Mouse (Mus musculus): ENCODE measurements around the gene Ogfod1.

Ogfod1 gene

DNA sequence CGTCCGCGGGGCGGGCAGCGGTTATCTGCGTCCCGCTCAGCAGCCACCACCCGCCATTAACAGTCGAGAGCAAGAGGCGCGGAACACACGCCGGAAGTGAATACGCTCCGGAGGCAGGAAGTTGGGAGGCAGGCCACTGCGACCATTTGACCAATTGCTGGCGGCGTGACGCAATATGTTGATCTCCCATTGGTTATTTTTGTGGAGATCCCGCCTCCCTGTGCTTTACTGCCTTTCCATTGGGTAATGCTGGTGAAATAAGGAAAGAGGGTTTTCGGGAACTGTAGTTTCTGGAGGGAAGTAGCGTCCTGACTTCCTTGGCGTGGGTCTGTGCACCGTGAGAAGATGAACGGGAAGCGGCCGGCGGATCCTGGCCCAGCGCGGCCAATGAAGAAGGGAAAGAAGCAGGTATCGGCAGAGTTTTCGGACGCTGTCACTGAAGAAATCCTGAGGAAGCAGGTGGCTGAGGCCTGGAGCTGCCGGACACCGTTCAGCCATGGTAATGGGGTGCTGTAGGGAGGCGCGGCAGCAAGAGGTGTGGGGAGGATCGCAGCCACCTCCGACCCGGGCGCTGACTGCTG, at the start of gene Ogfod1, which contains the start of gene Nudt21:
Ogfod1 (plus strand) TSS at position 255 of the 581 bp plus-strand sequence.
Nudt21 (minus strand) TSS at position 88 of the 581 bp plus-strand sequence.
- DNase-seq (ENCODE audit: low spot score): peak; percentile 99

DNA sequence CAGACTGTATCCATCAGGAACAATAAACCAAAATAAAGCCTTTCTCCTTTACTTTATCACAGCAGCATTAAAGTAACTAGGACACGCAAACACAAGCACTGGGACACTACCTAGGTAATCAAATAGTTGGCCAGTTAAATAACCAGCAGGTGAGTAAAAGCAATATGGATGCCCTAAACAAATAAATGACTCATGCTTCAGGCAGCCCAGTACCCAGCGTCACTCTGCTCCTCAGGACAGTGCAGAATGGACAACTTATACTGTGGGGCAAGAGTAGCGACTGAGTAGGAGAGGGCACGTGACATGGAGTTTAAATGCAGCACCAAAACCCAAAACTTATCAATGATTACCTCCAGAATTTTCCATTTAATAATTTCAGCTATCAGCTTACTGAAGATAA, 47.3 kb upstream of the Ogfod1 start:
- DNase-seq (ENCODE audit: low spot score): no peak

DNA sequence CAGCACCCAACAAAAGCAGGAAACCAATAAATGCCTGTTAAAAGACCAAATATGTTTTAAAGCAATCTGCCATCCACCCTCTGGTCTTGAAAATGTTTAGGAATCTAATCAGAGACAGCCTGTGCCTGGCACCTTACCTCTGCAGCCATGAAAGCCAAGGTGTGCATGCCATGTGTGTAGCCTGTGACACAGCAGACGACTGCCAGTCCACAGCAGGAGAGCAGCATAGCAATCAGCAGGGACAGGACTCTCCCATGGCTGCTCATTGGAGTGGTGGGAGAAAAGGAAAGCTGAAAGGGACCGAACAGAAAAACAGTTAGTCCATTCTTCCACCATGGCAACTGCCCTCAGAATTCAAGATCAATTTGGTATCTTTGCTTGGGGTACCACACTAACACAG, 38.0 kb upstream of the Ogfod1 start:
- no peak for DNase-seq (ENCODE audit: low spot score)

DNA sequence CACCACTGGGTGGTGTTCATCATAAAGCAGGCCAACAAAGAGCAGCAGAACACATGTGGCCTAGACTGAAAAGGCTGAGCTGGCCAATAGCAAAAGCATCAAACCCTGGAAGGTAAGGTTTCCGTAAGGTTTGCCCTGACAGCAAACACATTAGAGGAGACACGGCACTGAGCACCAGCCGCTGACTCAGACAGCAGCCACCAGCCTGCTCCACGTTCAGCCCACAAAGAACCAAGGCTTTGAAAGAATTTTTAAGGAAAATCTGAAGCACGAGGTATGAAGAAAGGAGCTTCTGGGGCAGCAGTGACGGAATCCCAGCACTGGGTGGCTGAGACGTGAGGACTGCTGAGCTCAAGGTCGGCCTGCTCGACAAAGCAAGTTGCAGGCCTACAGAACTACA, 32.9 kb upstream of the Ogfod1 start:
- no peak for DNase-seq (ENCODE audit: low spot score)

GRCm38 (mm10) chr8:94009243-94009845, 27.7 kb upstream of the Ogfod1 start:
- no peak for DNase-seq (ENCODE audit: low spot score)

DNA sequence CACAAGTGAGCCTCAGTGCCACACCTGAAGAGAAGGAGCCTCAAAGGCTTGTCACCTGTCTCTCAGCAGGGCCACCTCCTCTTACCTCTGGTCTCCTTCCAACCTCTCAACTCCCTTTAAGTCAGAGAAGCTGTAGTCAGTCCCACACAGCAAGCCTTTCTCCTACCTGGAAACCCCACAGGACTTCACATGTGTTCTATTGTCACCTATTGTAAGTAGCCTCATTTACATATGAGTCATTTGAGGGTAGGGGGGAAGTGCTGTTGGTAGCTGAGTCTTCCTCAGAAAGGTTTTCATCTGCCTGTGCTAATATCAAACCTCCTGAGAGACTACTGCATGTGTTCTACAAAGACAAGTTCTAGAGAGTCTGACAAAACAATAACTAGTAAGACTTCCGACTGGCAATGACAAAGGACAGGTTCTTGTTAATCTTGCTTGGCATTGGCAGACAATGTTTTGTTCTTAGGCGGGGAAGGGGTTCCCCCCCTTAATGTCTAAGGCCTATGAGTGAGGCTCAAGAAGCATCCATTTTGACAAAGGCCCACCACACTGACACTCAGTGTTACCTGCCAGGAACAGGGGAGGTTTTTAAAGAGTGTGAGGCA, 26.8 kb upstream of the Ogfod1 start:
- no peak for DNase-seq (ENCODE audit: low spot score)

DNA sequence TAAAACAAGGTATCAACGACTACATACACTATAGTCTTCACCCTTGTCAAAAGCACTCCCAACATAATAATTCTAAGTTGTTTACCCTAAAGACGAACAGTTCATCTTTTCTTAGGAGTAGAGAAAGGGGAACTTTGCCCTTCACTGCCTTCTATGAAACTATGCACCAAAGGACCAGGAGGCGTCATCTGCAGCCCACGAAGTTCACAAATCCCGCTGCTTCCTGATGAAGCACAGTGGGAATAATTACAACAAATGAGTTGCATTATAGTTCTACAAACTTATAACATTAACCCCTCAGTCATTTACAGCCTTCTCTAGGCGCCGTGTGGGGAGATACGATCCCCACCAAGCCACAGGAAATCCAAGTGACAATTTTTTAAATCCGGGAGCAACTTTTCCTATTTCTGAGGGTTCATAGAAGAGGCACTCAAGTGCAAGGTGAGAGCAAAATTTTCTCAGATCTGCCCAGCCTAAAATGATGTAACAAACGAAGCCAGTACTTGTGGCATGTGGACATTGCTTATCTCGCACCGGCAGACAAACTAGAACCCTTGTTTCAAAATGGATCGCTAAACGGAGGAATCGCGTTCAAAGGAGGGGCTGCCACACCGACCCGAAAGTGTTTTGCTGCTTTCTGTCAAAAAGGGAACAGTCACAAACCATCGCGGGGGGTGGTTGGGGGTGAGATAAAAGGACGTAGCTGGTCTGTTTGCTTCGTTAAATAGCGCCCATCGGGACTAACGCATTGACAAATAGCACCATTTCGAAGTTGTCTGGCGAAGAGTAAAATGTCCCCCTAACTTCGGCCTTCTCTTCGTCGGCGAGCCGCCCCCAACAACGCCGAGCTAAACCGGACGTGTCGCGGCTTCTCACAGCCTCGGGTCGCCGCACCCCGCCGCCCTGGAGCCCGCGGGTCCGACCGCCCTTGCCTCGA, 25.7 kb upstream of the Ogfod1 start:
- DNase-seq (ENCODE audit: low spot score): peak; percentile 68

DNA sequence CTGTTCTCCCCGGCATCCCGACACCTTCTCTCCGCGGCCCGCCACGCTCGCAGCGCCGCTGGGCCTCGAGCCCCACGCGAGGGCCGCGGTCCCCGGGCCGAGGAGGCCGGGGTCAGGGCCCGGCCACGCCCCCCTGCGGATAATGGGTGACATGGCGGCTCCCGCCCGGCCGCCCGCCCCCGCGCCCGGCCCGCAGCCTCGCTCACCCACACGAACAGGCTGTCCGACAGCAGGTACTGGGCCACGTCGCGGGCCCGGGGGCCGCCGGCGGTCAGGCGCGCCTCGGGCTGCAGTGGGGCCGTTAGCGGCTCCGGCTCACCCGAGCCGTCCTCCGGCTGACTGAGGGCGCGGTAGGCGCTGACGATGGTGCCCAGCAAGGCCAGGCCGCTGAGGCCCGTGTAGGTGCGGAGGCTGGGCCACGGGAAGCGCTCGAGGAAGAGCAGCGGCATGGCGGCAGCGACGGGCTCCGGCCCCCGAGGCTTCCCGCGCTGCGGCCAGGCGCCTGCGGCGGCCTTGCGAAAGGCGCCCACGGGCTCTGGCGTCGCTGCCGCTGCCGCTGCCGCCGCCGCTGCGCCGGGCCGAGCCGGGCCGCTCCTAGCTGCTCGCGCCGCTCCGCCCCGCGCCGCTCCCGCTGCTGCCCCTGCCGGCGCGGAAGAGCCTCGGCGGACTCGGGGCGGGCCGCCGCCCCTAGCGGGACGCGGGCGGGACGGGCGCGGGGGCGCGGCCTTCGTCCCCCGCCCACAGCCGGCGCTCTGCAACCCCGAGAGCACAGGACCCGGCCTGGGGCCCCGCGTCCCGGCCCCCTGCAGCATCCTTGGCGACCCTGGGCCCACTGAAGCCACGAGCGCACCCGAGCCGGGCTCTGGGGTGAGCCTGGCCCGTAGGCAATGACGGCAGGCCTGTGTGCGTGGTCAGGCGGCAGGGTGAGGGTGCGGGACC, 24.7 kb upstream of the Ogfod1 start, which contains the start of gene Amfr:
Amfr (minus strand) TSS at position 830 of the 939 bp plus-strand sequence.
- DNase-seq (ENCODE audit: low spot score): peak; percentile 69

DNA sequence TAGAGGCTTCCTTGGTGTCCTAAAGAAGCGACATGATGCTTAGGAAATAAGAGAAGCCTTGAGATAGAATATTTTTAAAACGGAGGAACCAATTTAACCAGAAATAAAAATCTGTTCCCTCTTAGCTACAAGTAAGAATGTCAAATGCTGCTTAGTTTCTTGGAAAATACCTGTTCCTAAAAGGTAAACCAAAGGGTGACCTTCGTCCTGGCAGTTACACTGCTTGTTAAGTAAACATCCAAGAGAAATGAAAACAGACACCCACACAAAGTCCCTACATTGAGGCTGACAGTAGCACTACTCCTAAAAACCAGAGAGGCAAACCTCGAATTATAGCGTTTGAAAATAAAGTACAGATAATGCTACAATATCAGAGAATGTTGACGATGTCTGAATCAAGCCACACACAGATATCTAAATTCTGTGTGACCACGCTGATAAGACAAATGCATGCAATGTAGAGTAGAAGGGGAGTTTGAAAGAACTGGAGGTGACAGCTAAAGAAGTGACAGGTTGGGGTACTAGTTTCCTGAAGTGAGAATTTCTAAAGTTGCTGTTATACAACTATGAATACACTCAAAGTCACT, 23.9 kb upstream of the Ogfod1 start:
- DNase-seq (ENCODE audit: low spot score): peak; percentile 41

- DNase-seq (ENCODE audit: low spot score): no peak
Observed at GRCm38 (mm10) chr8:94023916-94024315, 13.1 kb upstream of the Ogfod1 start.

DNA sequence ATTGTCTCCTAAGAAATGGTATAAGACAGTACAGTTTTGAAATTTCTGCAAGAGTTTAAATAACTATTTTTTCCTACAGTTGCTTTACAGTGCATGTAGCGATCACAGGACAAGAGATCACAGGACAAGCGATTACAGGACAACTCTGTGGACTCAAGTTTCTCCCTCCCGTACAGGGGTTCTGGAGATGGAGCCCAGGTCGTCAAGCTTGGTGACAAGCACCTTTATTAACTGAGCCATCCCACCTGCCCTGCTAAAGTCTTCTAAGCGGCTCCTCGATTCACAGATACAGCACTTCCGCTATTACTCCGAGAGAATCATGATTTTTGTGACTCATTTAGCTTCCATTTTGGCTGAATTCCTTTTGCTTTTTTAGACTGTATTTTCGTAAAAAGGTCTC, 7.3 kb upstream of the Ogfod1 start:
- DNase-seq (ENCODE audit: low spot score): no peak

- DNase-seq (ENCODE audit: low spot score): no peak
Observed at GRCm38 (mm10) chr8:94033601-94034000, 3.4 kb upstream of the Ogfod1 start.

GRCm38 (mm10) chr8:94035200-94035599, 1.8 kb upstream of the Ogfod1 start:
- no peak for DNase-seq (ENCODE audit: low spot score)

DNA sequence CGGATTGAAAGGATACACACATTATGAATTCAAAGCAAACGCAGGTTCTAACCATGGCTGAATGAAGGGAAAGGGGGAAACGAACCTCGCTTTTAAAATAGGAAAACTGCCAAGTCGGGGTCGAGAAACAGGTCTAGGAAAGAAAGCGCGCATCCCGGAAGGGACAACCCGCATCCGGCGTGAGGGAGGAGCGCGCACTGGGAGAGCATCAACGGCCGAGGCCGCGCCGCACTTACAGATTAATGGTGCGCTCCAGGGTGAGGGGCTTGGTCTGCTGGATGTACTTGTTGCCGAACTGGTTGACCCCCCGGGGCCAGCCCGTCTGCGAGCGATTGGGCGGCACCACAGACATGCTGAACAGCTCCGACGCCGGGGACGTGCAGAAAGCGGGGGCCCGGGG, 457 bp upstream of the Ogfod1 start:
- peak; percentile 70 for DNase-seq (ENCODE audit: low spot score)

DNA sequence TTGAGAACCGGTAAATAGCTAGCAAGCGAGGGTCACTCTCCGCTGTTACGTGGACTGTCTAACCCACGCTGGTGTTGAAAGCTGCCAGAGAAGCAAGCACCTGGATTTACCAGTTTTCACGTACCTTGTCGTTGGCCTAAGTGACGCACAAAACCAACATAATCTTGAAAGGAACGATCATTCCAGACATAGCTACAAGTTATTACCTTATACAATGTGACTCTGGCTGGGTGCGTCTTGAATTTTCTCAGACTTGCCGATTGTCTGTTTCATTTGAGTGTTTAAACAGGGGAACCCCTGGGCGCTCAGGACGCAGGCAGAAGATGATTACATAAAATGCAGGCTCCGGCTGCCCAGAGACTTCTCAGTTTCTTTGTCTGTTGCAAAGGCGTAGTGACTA, 808 bp downstream of the Ogfod1 start:
- DNase-seq (ENCODE audit: low spot score): peak; percentile 30

GRCm38 (mm10) chr8:94047845-94048244, 10.8 kb downstream of the Ogfod1 start:
- no peak for DNase-seq (ENCODE audit: low spot score)

DNA sequence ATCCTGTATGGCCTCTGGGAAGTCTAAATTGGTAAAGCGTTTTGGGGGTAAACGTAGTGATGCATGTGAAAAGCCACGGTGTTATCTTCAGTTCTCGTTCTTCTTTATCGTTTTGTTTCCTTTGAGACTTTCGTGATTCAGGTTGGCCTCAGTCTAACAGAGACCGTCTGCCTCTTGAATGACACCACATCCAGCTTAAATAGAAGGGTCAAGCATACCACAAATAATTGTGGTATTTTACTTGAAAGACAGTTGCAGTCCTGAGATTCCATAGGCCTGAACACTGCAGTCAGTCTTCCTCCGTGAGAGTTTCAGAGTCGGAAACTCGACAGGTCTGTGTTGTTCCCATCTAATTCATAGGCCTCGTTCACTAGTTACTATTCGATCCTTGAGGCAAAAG, 15.7 kb downstream of the Ogfod1 start:
- DNase-seq (ENCODE audit: low spot score): no peak

GRCm38 (mm10) chr8:94057157-94057854, 20.3 kb downstream of the Ogfod1 start:
- peak; percentile 43 for DNase-seq (ENCODE audit: low spot score)

- DNase-seq (ENCODE audit: low spot score): no peak
Observed at GRCm38 (mm10) chr8:94066121-94066863, 29.3 kb downstream of the Ogfod1 start.

- DNase-seq (ENCODE audit: low spot score): no peak
Observed at GRCm38 (mm10) chr8:94068793-94069192, 31.8 kb downstream of the Ogfod1 start.
